Mouse (Mus musculus): ENCODE data around the gene Upf3a. TPM values are rescaled to one million over a fixed set of nuclear protein-coding genes. Genes with fewer than 3 reads are reported as not detected.
"Not testable (repeated sequence)": the region's sequence is repeated elsewhere in the genome, so short reads cannot be mapped to it uniquely, and the experiment has no call there.

Upf3a gene
- total RNA-seq (2015) (17.4 and 24.1 TPM in 2 replicates), total RNA-seq (2017) (26.0 and 26.6 TPM in 2 replicates)

DNA sequence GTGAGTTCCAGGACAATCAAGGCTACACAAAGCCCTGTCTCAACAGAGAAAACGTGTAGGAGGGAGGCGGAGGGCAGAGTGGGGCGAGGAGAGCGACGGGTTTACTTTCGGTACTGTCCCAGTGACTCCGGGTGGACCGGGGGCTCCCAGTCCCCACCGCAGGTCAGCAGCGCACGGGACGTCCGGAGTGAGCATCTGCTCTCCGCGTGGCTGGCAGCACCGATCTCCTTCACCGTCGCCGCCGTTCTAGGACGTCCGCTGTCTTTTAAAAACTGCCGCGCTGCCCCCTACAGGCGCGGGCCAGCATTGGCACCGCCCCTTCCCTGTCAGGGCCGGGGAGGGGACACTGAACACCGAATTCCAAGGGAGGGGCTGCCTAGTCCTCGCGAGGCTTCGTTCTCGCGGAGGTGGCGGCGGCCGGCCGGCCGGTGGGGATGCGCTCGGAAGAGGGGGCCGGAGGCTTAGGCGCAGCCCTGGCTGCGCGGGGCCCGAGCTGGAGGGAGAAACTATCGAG, at the start of gene Upf3a:
TSS of gene Upf3a (plus strand) at position 366 of the 514 bp plus-strand sequence.
- peak; percentile 87 for ATAC-seq (replicated peaks; ENCODE audit: poor library complexity)

DNA sequence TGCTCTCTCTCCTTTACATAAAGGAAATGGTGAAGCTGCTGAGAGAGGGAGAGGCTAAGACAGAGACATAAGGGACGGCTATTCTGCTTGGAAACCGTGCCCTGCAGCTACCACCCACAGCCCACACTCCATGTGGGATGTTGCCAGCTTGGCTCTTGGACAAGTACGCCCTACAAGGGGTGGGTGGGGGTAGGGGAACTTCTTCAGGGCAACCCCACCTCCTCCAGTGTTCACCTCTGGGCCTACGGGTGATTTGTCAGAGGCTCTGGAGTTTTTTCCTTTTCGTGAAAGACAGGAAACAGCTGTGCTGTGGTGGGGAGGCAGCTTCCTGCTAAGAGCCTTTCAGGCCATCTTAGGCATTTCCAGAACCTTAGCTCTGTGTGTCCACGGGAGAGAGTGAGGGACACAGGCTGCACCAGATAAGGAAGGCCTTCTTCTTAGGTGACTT, 45.1 kb upstream of the Upf3a start:
- ATAC-seq (replicated peaks; ENCODE audit: poor library complexity) = peak; percentile 76

DNA sequence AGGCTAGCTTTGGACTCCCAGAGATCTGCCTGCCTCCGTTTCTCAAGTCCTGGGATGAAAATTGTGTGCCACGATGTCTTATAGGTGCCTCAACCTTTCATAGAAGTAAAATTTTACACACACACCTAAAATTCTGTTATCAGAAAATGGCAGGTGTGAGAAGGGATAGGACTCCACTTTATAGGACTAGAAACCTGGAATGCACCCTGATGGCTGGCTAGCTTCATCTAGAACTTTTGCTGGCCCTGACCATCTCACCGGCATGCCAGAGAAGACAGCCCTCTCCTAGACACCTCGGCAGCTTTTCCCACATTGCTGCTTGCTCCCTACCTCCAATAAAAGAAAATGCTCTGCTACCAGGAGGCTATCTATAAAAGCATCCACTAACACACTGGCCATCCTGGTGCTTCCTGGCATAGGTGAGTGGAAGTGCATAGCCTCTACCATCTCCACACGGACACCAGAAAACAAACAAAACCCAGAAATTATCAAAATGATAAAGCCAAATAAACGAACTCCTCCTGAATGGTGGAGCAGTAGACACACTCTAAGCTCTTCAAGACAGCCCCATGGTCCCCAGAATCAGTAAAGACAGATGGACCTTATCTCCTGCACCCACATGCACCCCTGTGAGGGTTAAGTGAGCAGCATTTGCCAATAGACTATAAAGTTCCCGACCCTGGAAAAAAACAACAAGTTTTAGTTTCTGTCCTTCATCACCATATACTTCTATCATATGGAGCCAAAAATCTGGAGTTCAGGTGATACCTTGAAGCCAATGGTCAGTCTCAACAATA, 44.4 kb upstream of the Upf3a start:
- peak; percentile 80 for ATAC-seq (replicated peaks; ENCODE audit: poor library complexity)

DNA sequence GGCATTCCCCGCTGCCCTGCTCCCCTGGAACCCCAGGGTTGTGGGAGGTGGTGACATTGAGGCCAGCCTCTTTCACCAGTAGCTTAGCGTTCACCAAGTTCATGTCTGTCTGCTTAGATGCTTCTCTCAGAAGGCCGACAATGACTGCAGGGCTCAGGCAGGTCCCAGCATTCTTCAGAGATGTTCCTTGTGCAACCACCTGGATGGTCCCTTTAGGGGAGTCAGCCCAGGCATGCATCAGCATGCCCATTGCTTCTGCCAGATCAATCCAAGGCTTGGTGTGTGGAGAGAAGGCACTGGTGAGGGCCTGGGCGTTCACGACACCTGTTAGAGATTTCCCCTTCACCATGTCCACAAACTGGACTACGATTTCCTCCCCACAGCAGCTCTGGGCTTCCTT, 39.2 kb upstream of the Upf3a start:
- not testable (repeated sequence) for ATAC-seq (replicated peaks; ENCODE audit: poor library complexity)

DNA sequence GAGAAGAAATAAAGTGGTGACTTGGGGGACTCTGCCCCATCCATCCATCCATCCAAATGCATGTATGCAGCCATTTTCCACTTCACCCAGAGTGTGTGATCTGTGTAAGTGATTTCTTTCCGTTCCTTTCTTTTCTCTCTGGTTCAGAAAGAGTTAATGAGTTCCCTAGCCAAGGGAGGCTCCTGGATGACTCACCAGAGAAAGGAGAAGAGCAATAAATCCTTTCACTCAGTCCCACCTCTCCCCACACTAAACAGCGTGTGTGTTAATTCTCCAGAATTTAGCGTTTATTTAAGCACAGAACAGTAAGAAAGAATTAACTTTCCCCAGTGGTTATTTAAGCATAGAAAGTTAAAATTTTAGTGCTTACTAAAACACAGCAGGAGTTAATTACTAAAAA, 37.8 kb upstream of the Upf3a start:
- ATAC-seq (replicated peaks; ENCODE audit: poor library complexity) = no peak

DNA sequence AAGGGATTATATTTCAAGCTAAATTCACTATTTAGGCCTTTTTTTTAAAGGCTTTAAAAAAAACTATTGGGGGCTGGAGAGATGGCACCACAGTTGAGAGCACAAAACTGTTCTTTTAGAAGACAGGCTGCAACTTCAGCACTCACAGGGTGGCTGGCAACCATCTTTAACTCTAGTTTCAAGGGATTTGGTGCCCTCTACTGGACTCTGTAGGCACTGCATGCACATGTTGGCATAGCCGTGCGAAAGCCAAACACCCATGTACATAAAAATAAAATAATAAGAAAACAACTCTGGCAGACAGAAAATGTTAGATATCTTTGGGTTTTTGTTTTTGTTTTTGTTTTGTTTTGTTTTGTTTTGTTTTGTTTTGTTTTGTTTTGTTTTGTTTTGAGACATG, 31.7 kb upstream of the Upf3a start:
- ATAC-seq (replicated peaks; ENCODE audit: poor library complexity) = peak; percentile 79

DNA sequence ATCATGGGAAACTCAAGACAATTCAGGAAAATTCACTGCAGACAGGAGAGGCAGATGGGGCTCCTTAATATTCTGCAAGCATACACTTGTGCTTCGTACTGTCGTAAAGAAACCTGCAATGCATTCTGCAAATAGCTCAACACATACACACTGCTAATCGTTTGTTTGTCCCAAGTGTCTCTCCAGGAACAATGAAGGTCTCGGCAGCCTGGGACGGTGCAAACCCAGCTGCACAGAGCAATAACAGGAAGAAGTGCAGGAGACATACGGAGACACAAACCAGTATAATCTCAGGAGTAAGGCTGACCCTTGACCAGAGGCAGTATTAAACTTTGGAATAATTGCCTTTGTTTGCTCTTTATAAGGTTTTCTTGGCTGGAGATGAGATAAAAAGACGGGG, 28.9 kb upstream of the Upf3a start:
- no peak for ATAC-seq (replicated peaks; ENCODE audit: poor library complexity)

DNA sequence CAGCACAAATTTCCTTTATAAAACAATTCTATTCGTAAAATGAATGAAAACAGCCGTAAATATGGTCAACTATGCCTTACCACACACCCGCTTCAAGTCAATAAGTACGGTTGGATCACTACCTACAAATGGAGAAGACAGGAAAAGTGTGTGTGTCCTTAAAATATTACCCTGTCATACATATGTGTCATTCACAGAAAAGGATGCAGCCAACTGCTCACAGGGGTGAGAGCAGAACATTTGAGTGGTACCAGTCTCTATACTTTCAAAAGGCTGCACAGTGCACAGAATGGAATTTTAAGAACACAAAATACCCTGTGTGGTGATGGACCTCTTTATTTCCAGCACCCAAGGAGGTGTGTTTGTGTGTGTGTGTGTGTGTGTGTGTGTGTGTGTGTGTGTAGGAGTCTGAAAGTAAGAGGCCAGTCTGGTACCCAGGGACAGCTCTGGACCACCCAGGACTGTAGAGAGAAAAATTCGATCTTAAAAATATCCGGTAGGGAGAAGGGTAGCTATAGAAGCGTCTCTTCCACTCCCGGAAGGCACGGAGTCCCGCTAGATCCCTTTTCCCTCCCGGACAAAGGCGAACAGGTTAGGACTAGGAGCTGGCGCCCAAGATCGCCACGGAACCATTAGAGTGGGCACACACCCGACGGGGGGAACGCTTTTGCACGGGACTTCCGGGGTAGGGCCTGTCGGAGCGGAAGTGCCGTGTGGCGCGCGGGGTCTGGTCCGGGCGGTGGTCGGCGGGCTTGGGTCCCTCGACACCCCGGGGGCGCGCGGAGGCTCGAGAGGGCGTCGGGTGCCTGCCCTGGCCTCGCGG, 28.2 kb upstream of the Upf3a start, which contains the start of gene Cdc16:
TSS of gene Cdc16 (plus strand) at position 695 of the 823 bp plus-strand sequence.
- peak; percentile 92 for ATAC-seq (replicated peaks; ENCODE audit: poor library complexity)

DNA sequence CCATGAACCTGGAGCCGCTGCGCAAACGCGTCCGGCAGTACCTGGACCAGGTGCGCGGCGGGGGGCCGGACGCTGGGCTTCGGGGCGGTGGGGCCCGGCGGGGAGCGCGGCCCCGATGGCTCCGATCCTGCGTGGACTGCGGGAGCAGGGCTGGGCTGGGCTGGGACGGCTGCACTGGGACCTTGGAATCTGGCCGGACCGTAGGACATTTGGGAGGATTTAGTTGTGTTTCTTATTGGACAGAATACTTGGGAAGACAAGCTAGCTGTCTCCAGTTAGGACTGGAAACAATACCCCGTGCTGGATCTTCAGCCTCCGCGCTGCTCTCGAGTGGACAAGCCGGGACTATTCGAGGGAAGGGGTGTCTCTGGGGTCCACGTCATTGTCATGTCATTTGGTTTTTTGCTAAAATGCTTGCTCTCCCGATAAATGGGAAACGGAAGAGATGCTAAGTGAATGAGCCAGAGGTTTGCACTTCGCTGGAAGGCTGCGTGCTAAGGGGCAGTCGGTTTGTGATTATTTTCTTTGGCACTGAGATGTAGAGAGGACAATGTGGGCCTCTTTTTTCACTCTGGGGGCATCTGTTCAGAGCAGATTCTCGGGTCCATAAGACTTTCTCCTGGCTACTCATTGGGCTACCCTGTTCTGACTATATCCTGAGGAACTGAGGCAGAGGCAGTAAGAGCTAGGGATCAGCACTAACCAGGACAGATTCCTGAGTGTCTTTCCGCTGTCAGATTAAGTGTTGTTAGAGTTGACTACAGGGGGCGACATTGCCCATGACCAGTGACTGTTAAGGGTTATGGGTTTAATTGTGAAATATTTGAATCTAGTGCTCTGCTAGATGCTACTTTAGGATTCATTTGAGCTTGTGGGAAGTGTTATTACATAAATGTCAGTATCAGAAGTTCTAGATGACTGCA, 27.3 kb upstream of the Upf3a start:
- ATAC-seq (replicated peaks; ENCODE audit: poor library complexity) = peak; percentile 75

DNA sequence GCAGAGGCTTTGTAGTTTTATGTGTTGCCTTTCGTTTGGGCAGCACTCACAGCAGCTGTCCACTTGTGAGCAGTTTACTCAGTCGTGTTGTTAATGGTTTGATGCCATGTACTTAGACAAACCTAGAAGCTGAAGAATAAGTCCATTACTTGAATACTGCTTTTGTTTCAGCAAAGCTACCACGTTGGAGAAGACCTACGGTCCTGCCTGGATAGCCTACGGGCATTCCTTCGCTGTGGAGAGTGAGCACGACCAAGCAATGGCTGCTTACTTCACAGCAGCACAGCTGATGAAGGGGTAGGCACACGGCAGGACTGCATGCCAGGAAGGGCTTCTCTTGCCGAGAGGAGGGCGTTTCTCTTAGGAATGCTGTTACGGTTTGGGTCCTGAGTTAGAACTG, 16.2 kb upstream of the Upf3a start:
- no peak for ATAC-seq (replicated peaks; ENCODE audit: poor library complexity)

DNA sequence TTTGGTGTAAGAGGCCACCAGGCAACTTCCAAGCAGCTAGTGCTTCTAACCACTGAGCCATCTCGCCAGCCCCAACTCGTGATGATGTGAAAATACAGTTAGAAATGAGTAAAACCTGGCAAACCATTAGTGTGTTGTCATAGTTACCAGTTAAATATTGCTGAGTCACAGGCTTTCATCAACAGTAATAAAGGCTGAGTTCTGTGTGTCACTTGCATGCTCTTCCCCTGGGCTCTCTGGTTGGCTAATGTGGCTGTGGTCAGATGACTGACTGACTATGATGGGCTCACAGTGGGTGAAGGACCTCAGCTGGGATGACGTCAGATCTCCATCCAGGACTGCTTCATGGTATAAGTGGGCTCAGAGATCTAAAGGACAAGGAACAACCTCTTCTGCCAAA, 4.9 kb upstream of the Upf3a start:
- ATAC-seq (replicated peaks; ENCODE audit: poor library complexity) = peak; percentile 23; the same call in 1 of the 2 replicates

DNA sequence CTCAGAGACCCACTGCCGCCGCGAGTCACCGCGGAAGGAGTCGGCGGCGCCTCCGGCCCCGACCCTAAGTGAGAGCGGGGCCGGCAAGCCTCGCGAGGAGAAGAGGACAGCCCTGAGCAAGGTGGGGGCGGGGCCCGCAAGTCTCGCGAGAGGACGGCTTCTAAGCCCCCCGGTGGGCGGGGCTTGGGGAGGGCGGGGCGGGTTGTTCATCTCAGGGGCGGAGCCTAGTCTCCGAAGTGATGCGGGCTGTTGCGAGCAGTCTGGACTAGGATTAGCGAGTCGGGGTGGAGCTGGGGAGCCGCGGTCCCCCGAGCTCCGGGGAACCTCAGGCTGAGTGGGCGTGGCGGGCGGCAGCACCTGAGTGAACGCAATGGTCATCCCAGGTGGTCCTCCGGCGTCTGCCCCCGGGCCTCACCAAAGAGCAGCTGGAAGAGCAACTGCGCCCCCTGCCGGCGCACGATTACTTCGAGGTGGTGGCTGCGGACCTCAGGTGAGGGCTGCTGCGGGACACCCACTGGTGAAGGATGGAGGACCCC, 417 bp downstream of the Upf3a start:
- ATAC-seq (replicated peaks; ENCODE audit: poor library complexity) = peak; percentile 74

DNA sequence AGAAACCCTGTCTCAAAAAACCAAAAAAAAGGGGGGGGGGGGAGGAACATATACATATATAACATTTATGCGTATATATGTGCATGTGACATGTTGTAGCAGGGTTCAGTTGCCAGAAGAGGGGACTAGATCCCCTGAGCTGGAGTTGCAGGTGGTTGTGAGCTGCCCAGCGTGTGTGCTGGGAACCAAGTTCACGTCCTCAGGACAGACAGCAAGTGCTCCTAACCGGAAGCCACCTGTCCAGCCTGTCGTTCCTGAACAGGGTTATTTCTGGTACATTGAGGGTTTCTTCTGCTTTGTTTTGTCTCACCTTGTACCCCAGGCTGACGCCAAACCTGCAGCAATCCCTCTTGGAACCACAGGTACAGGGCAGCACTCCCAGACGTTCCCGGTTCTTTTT, 4.2 kb downstream of the Upf3a start:
- ATAC-seq (replicated peaks; ENCODE audit: poor library complexity) = no peak

DNA sequence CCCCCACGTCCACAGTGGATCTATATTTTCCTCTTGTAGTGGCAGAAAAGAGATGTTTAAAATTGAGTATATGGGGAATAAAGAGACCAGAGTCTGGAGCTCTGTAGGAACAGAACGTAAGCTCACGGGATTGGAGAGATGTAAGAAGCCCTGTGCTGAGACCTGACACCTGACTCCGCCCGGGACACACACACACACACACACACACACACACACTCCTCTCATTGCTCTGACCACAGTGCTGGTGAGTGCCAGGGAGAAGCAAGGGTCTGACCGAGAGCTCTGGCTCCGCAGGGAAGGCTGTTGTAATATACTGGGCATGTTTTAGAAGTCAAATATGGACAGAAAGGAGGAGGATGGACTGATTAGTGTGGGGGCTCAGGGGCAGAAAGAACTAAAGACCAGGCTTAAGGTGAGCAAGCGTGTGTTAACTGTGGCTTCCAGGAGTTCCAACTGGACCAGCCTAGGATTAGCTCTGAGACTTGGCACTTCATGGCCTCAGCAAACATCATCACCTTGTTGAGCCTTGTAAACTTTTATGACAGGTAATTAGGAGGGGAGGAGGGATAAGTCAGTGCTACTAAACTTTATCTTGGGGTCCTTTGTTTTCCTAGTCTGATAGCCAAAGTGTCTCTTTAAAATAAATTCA, 7.8 kb downstream of the Upf3a start:
- no peak for ATAC-seq (replicated peaks; ENCODE audit: poor library complexity)

DNA sequence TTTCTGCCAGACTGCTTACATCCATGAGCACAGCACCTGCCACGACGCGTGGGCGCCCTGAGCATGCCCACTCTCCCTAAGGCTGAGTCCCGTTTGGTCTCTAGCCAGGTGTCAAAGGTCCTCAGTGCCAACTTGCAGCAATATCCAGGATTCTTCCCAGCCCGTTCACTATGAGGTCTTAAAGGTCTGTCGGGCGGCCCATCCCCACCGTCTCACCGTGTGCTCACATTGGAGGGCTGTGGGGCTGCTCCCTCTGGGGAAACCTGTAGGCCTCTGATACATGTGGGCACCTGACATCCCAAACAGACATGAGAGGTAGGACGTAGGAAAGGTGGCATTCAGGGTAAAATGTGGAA, 8.3 kb downstream of the Upf3a start:
- no peak for ATAC-seq (replicated peaks; ENCODE audit: poor library complexity)

DNA sequence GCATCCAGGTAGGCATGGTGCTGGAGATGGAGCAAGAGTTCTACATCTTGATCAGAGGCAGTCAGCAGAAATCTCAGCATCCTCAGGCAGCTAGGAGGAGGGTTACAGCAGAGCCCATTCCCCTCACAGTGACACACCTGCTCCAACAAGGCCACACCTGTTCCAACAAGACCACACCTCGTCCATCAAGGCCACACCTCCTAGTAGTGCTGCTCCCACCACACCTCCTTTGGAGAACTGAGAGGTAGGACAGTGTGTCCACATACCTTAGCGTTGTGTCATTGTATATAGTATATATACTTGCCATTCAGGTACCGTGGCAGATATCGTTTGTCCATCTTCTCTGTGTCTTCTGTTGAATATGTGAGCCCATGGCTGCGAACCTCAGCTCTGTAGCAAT, 12.3 kb downstream of the Upf3a start:
- ATAC-seq (replicated peaks; ENCODE audit: poor library complexity) = no peak

DNA sequence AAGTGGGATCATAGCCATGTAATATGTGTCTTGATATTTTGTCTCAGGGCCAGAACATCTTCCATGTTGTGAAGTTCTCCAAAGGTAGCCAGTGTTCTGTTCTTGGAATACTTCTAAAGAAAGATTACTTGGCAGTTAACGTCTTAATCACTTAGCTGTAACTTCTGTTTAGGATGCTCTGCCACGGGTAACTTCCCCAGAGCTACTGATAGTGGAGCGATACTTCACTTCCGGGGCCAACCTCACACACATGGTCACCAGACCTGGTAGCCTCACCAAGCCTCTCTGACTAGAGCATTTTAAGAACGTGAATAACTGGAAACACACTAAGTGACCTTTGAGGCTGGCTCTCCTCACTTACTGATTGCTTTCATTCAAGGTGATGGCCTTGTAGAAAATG, 14.2 kb downstream of the Upf3a start:
- no peak for ATAC-seq (replicated peaks; ENCODE audit: poor library complexity)

DNA sequence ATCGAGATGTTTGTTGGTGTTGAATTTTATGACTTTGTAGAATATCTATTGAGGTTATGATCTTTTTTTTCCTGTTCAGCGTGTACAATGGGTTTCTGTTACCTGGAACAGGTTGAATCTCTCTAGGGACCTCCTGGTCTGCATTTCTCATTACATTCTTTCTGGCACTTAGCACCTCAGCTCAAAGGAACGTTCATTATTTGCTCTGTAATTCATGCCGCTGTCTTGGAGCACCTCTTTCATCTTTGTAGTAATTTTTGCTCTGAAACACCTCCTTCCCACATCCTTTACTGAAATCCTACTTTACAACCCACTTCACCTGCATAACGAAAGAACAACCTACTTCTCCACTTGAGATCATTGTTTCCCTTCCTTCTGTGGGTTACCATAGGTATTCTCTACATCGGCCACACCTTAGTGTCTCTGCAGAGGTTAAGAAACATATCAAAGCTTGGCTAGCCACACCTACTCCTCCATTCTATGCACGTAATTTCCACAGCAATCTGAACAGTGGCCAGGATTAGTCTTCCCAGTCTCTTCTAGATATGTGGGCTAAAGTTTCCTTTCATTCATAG, 43.3 kb downstream of the Upf3a start:
- ATAC-seq (replicated peaks; ENCODE audit: poor library complexity) = no peak

DNA sequence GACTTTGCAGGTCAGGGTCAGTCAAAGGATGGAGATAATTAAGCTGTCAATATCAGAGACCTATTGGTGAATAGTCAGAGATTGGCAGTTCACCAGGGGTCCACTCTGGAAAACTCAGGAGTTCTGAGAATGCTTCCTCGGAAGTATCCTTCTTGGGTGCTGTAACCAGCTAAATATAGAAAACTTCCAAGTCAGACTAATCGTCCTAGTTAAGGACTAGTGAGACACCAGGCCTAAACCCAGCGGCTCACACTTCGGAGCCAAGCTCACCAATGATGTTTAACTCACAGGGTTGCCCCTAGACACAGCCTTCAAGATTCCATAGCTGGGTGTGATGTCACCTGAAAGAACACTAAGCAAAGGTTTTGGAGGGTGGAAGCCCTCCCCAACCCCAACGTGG, 52.9 kb downstream of the Upf3a start, which contains the start of gene AF366264:
TSS of gene AF366264 (minus strand) at position 101 of the 400 bp plus-strand sequence.
- ATAC-seq (replicated peaks; ENCODE audit: poor library complexity) = not testable (repeated sequence)

Data from megakaryocyte progenitor cell, adult 5-6 weeks (primary cell).